Mouse (Mus musculus): ENCODE results near the gene Gm3424. TPM values are rescaled to one million over a fixed set of nuclear protein-coding genes. Genes with fewer than 3 reads are reported as not detected.

Gene Gm3424
- polyA plus RNA-seq (2014; fragmentation: Illumina TruSeq; extraction: RNeasy Lipid Tissue Mini Kit (QIAGEN cat#74804); ENCODE audit: low read depth, low replicate concordance), result not detected

DNA sequence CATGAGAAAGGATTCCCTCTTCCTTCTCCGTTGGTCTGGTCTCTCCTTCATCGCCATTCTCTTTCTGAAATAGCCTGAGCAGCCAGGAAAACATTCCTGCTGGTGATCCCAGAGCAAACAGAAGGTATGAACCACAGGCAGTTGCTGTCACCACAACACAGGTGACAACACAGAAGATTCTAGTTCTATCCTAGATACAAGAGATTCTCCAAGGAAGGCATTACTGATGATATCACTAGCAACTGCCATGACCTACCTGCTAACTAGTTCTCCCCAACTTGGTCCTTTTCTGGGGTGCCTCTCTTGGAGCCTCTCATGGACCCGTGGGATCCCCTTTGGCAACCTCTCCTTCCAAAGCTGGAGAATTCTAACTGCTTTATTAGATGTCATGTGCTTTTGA is at the start of gene Gm3424:
Gm3424 (minus strand) TSS at position 101 of the 400 bp plus-strand sequence.

DNA sequence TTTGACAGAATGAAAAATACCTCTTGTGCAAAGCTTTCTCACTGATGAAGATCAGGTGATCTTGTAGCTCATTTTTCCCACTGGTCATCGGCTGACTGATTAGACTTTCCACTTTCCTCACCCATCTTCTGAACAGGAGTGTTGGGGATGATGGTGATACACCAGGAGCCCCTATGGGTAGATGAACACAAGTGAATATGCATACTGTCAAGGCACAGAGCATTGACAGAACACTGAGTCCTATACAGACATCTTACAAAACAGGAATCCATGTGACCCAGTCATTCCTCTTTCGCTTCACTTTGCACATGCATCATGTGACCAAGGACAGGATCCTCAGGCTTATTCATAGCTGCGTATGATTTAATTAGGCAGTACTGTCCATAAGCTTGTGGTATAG is 22.2 kb downstream of the Gm3424 start, which contains the start of gene Gm3383:
Gm3383 (minus strand) TSS at position 101 of the 400 bp plus-strand sequence.

Other genes with a start within 250 kb of the Gm3424 start
- not detected for gene Gm8265, start 197.3 kb downstream of the Gm3424 start, polyA plus RNA-seq (2014; fragmentation: Illumina TruSeq; extraction: RNeasy Lipid Tissue Mini Kit (QIAGEN cat#74804); ENCODE audit: low read depth, low replicate concordance)
- gene Gm9603, start 142.9 kb downstream of the Gm3424 start, polyA plus RNA-seq (2014; fragmentation: Illumina TruSeq; extraction: RNeasy Lipid Tissue Mini Kit (QIAGEN cat#74804); ENCODE audit: low read depth, low replicate concordance), result not detected
- not detected for gene Gm3373, start 88.8 kb downstream of the Gm3424 start, polyA plus RNA-seq (2014; fragmentation: Illumina TruSeq; extraction: RNeasy Lipid Tissue Mini Kit (QIAGEN cat#74804); ENCODE audit: low read depth, low replicate concordance)
- not detected for gene Gm3383, start 22.3 kb downstream of the Gm3424 start, polyA plus RNA-seq (2014; fragmentation: Illumina TruSeq; extraction: RNeasy Lipid Tissue Mini Kit (QIAGEN cat#74804); ENCODE audit: low read depth, low replicate concordance)
- not detected for gene Gm8237, start 50.1 kb upstream of the Gm3424 start, polyA plus RNA-seq (2014; fragmentation: Illumina TruSeq; extraction: RNeasy Lipid Tissue Mini Kit (QIAGEN cat#74804); ENCODE audit: low read depth, low replicate concordance)
- gene Gm3248, start 131.4 kb upstream of the Gm3424 start, polyA plus RNA-seq (2014; fragmentation: Illumina TruSeq; extraction: RNeasy Lipid Tissue Mini Kit (QIAGEN cat#74804); ENCODE audit: low read depth, low replicate concordance), result not detected
- gene Gm3453, start 148.8 kb upstream of the Gm3424 start, polyA plus RNA-seq (2014; fragmentation: Illumina TruSeq; extraction: RNeasy Lipid Tissue Mini Kit (QIAGEN cat#74804); ENCODE audit: low read depth, low replicate concordance), result not detected
- not detected for gene Gm6337, start 227.9 kb upstream of the Gm3424 start, polyA plus RNA-seq (2014; fragmentation: Illumina TruSeq; extraction: RNeasy Lipid Tissue Mini Kit (QIAGEN cat#74804); ENCODE audit: low read depth, low replicate concordance)